Mouse (Mus musculus) forebrain, postnatal 0 days (tissue): Measurements from ENCODE around the gene Greb1. TPM values are rescaled to one million over a fixed set of nuclear protein-coding genes. Genes with fewer than 3 reads are reported as not detected.
A peak's percentile ranks its signal among the peaks of the same experiment; 100 is the strongest.

Experiments
- ATAC-seq: fragments of 200-750 bp; cut with Nextera tagmentation; 2 replicates; pipeline ENCODE4 v1.8.0; 2017; ENCODE audit warnings: mild to moderate bottlenecking, moderate library complexity
- DNase-seq: peaks from one replicate; pipeline ENCODE4 v3.0.0-alpha.2; 2015
- H3K27ac ChIP-seq: fragments of 300-500 bp; sonication (generic); 2 replicates; pipeline ENCODE4 v1.5.1; 2014; ENCODE audit warnings: low read depth, mild to moderate bottlenecking, antibody characterized with exemption, low read length, moderate library complexity, mixed read lengths
- H3K27me3 ChIP-seq: fragments of 300-500 bp; sonication (generic); 2 replicates; pipeline ENCODE4 v1.6.1; 2014; ENCODE audit warnings: mild to moderate bottlenecking, low read length, mixed read lengths; ENCODE audit not compliant: insufficient read depth
- H3K36me3 ChIP-seq: fragments of 300-500 bp; sonication (generic); 2 replicates; pipeline ENCODE4 v1.6.1; 2014; ENCODE audit warnings: mild to moderate bottlenecking, moderate library complexity; ENCODE audit not compliant: insufficient read depth
- H3K4me1 ChIP-seq: fragments of 300-500 bp; sonication (generic); 2 replicates; pipeline ENCODE4 v1.6.1; 2014; ENCODE audit warnings: antibody characterized with exemption; ENCODE audit not compliant: insufficient read depth
- H3K4me2 ChIP-seq: fragments of 300-500 bp; sonication (generic); 2 replicates; pipeline ENCODE4 v1.6.1; 2014; ENCODE audit warnings: low read depth, mild to moderate bottlenecking, moderate library complexity
- H3K4me3 ChIP-seq: fragments of 300-500 bp; sonication (generic); 2 replicates; pipeline ENCODE4 v1.5.1; 2014; ENCODE audit warnings: low read depth, low read length, mixed read lengths
- H3K9ac ChIP-seq: fragments of 300-500 bp; sonication (generic); 2 replicates; pipeline ENCODE4 v1.6.1; 2014; ENCODE audit warnings: mild to moderate bottlenecking
- H3K9me3 ChIP-seq: fragments of 300-500 bp; sonication (generic); 2 replicates; pipeline ENCODE4 v1.6.1; 2016; ENCODE audit warnings: low read length
- CTCF ChIP-seq: sonication (generic); IDR thresholded peaks from 2 replicates; pipeline ENCODE4 v1.5.1; 2016; ENCODE audit warnings: antibody characterized with exemption, control low read depth, low read depth
- WGBS: fragments of 180-500 bp; shearing (Covaris S2); extraction: QIAGEN DNeasy Blood & Tissue Kit; methylation state at CpG from one replicate; pipeline ENCODE4 v1.1.7; 2014; 5-methylcytosine and 5-hydroxymethylcytosine counted together
- polyA plus RNA-seq: library from polyadenylated mRNA; unstranded; fragments of >200 nt; fragmentation: Nextera tagmentation; extraction: Ambion mirVana; gene quantifications from 2 replicates; pipeline ENCODE4 v1.2.1, GENCODE M21; 2015
- total RNA-seq: library from RNA; depleted of rRNA; stranded (reverse); fragments of >200 nt; gene quantifications from 2 replicates; pipeline ENCODE4 v1.2.3, GENCODE M21; 2014

Greb1 gene
- total and polyA plus RNA-seq, 2 experiments from 2014 or later = 0.25 to 0.48 TPM

DNA sequence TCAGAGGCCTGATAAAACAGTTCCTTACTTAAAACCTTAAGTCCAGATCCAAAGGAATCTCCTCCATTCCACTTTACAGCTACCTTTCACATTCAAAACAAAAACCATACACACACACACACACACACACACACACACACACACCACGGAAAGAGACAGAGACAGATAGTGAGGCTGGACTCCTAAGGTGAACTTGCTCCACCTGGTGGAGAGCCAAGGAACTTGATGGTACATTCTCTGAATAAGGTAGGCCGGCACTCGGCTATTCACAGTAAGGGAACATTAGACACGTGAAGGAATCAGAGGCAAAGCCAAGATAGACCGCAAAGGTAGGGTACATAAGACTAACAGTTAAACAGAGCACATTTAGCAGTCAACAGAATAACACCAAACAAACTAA is 4.8 kb upstream of the Greb1 start:
- H3K4me2 ChIP-seq = no peak overlapping the region
- no peak overlapping the region for H3K9ac ChIP-seq
- peak; percentile 98 for TF ChIP-seq CTCF
- H3K27ac ChIP-seq = no peak overlapping the region
- ATAC-seq = peak; percentile 88
- peaks cover 8% of the 10 kb centered on the region; the same call in 1 of the 2 replicates for H3K27me3 ChIP-seq
- 2% methylated on average over 5 of the region's 5 CpGs for WGBS
- no peaks in the 10 kb centered on the region for H3K4me1 ChIP-seq
- no peaks in the 10 kb centered on the region for H3K9me3 ChIP-seq
- no peak overlapping the region for H3K4me3 ChIP-seq
- H3K36me3 ChIP-seq = no peaks in the 10 kb centered on the region
- DNase-seq = peak; percentile 92

DNA sequence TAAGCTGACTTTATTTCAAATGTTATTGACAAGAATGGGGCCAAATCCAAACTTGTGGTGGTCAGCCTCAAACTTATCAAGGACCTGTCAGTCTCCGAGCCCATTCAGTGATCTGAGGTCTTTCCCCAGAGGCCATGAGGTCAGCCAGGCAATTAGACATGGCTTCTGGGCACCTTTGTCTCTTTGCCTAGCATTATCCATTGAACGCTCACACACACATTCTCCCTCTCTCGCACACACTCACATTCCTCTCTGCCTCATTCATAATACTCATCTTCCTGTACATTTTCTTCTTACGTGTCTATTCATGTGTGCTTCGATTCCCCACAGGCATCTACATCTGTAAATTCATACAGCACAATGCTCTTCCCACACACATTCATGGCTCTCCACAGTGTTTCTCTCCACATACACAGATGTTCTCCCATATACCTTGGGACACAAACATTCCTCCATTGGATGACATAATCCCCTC is 3.3 kb upstream of the Greb1 start:
- no peak for TF ChIP-seq CTCF
- Histone ChIP-seq H3K4me3 (no peak overlapping the region), H3K27me3 (peaks cover 8% of the 10 kb centered on the region; the same call in 1 of the 2 replicates), H3K4me2 (no peak overlapping the region), H3K4me1 (0 out of 2 replicates have a peak, but pooled peaks cover 4% of the 10 kb centered on the region), H3K9me3 (no peaks in the 10 kb centered on the region), H3K36me3 (no peaks in the 10 kb centered on the region), H3K27ac (no peak overlapping the region), H3K9ac (no peak overlapping the region)
- DNase-seq = no peak
- WGBS = 17% methylated on average over 5 of the region's 5 CpGs
- no peak for ATAC-seq

DNA sequence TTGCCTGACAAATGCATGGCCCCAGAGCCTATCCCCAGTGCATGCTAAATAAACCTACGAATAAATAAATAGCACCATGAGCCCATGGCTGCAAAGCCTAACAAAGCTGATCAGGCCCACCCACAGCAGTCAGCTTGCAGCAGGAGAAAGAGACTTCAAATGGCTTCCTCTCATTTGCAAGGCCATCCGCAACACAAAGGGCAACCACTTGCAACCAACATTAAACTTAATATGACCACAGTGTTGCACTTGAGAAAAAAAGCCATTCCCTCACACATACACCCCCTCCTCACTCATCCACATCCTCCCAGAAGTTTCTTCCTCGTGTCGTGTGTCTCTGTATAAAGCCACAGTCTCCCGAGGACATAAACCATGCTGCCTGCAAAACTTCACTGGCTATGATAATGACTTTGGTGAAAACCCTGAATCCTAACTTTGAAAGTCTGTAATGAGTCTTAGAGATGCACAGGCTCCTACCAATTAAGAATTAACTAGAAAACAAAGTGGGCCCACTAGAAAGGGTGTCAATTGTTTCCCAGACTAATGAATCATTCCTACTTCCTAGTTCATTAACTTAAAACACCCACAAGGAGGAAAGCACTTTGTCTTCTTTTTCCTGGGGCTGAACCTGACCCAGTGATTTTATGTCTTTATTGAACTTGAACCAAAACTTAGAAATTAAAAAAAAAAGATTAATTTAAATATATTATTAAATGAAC is 2.7 kb upstream of the Greb1 start:
- H3K4me1 ChIP-seq = 0 out of 2 replicates have a peak, but pooled peaks cover 4% of the 10 kb centered on the region
- ATAC-seq (no peak), DNase-seq (no peak)
- TF ChIP-seq CTCF = no peak
- H3K4me2 ChIP-seq = no peak overlapping the region
- H3K27me3 ChIP-seq = peaks cover 8% of the 10 kb centered on the region; the same call in 1 of the 2 replicates
- 17% methylated on average over 5 of the region's 5 CpGs for WGBS
- no peak overlapping the region for H3K4me3 ChIP-seq
- H3K27ac ChIP-seq = no peak overlapping the region
- no peaks in the 10 kb centered on the region for H3K9me3 ChIP-seq
- H3K36me3 ChIP-seq = no peaks in the 10 kb centered on the region
- no peak overlapping the region for H3K9ac ChIP-seq

- H3K27ac ChIP-seq = no peak overlapping the region
- H3K36me3 ChIP-seq = no peaks in the 10 kb centered on the region
- H3K4me2 ChIP-seq = peak overlapping the region; percentile 98
- 0 out of 2 replicates have a peak, but pooled peaks cover 4% of the 10 kb centered on the region for H3K4me1 ChIP-seq
- no peak overlapping the region for H3K9ac ChIP-seq
- peak overlapping the region; percentile 50 for H3K4me3 ChIP-seq
- 0 out of 2 replicates have a peak, but pooled peaks have one; percentile 14 for ATAC-seq
- H3K27me3 ChIP-seq = peaks cover under 1% of the 10 kb centered on the region; the same call in 1 of the 2 replicates
- no peaks in the 10 kb centered on the region for H3K9me3 ChIP-seq
- DNase-seq = no peak
- TF ChIP-seq CTCF = no peak
- WGBS = 2% methylated on average over 12 of the region's 12 CpGs
These were observed 251 bp upstream of the Greb1 start for GRCm38 (mm10) chr12:16800959-16801315.

DNA sequence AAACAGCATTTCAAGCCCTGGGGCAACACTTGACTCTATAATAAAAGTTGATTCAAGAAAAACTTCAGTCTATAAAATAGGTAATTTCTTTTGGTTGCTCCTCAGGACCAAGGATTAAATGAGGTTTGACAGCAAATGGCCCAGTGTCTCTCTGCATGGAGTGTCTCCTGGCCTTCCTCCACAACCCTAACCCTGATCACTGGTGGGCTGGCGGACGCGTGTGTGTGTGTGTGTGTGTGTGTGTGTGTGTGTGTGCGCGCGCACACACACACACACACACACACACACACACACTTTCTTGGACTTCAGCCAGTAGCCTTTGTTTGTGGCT is 793 bp downstream of the Greb1 start:
- Histone ChIP-seq H3K36me3 (no peaks in the 10 kb centered on the region), H3K9ac (no peak overlapping the region), H3K9me3 (no peaks in the 10 kb centered on the region), H3K4me1 (0 out of 2 replicates have a peak, but pooled peaks cover 4% of the 10 kb centered on the region), H3K27me3 (no peaks in the 10 kb centered on the region; the same call in 1 of the 2 replicates), H3K27ac (no peak overlapping the region), H3K4me2 (peak overlapping the region; percentile 98), H3K4me3 (peak overlapping the region; percentile 50)
- DNase-seq (no peak), ATAC-seq (no peak)
- WGBS = 19% methylated on average over 6 of the region's 6 CpGs
- no peak for TF ChIP-seq CTCF

DNA sequence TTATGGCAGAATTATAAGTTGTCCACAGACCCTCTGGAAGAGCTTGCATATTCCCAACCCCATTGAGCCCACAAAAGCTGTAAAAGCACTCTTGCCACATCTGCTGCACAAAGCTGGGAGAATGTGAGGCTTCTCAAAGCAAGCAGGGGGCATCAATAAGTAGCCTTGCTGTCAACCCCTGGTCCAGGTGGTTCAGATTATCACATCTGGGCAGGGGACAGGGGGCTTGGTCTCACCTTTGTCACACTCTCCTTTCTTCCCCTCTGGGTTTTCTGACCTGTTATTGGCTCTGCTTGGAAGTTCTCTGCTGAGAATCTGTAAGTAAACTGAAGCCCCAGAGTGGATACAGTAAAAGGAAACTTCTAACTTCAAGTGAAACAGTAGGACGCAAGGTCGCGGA is 1.8 kb downstream of the Greb1 start:
- H3K27ac ChIP-seq = no peak overlapping the region
- no peak overlapping the region for H3K9ac ChIP-seq
- 0 out of 2 replicates have a peak, but pooled peaks cover 4% of the 10 kb centered on the region for H3K4me1 ChIP-seq
- no peak overlapping the region for H3K4me3 ChIP-seq
- no peaks in the 10 kb centered on the region for H3K9me3 ChIP-seq
- no peak for DNase-seq
- H3K36me3 ChIP-seq = no peaks in the 10 kb centered on the region
- no peaks in the 10 kb centered on the region; the same call in 1 of the 2 replicates for H3K27me3 ChIP-seq
- WGBS = 57% methylated on average over 3 of the region's 3 CpGs
- H3K4me2 ChIP-seq = no peak overlapping the region
- no peak for TF ChIP-seq CTCF
- ATAC-seq = no peak

- Histone ChIP-seq H3K4me3 (no peak overlapping the region), H3K27me3 (no peaks in the 10 kb centered on the region), H3K27ac (no peak overlapping the region), H3K4me1 (0 out of 2 replicates have a peak, but pooled peaks cover 4% of the 10 kb centered on the region), H3K4me2 (no peak overlapping the region), H3K9me3 (no peaks in the 10 kb centered on the region), H3K9ac (no peak overlapping the region), H3K36me3 (no peaks in the 10 kb centered on the region)
- DNase-seq (no peak), ATAC-seq (no peak)
- 84% methylated on average over 3 of the region's 3 CpGs for WGBS
- no peak for TF ChIP-seq CTCF
These were observed 4.9 kb downstream of the Greb1 start for GRCm38 (mm10) chr12:16795781-16796180.
